Mouse (Mus musculus) central nervous system, embryonic 14 days (tissue): ENCODE measurements around the gene Psmc4. TPM values are rescaled to one million over a fixed set of nuclear protein-coding genes. Genes with fewer than 3 reads are reported as not detected.

ENCODE experiments used
- polyA plus RNA-seq: library from polyadenylated mRNA; depleted of rRNA; stranded (reverse); fragments of >200 nt; gene quantifications from 2 replicates; pipeline ENCODE4 v1.2.3, GENCODE M21; 2012; rRNA removed

The Psmc4 gene
- 249 and 270 TPM in 2 replicates for polyA plus RNA-seq

GRCm38 (mm10) chr7:28049476-28050409 lies at the start of gene Psmc4:
TSS of gene Psmc4 (minus strand) at chr7:28050101.

GRCm38 (mm10) chr7:28070531-28071298 lies 20.8 kb upstream of the Psmc4 start, which contains the start of gene Fcgbp:
TSS of gene Fcgbp (plus strand) at chr7:28071236.

GRCm38 (mm10) chr7:28013549-28014444 lies 36.1 kb downstream of the Psmc4 start, which contains the start of gene Zfp850:
TSS of gene Zfp850 (minus strand) at chr7:28014115.

Other genes with a start within 250 kb of the Psmc4 start
- gene Zfp626, start 242.9 kb downstream of the Psmc4 start, polyA plus RNA-seq = 3.3 and 4.0 TPM in 2 replicates
- 5.3 and 6.1 TPM in 2 replicates for gene Zfp59, start 211.5 kb downstream of the Psmc4 start, polyA plus RNA-seq
- gene Zfp607a, start 192.6 kb downstream of the Psmc4 start, polyA plus RNA-seq = 1.2 and 1.3 TPM in 2 replicates
- gene Zfp974, start 120.6 kb downstream of the Psmc4 start, polyA plus RNA-seq = 7.6 and 8.2 TPM in 2 replicates
- gene Zfp780b, start 70.9 kb downstream of the Psmc4 start, polyA plus RNA-seq = 7.2 and 7.5 TPM in 2 replicates
- 3.0 and 3.4 TPM in 2 replicates for gene Zfp850, start 36.0 kb downstream of the Psmc4 start, polyA plus RNA-seq
- 0.18 and 0.24 TPM in 2 replicates for gene Fcgbp, start 21.1 kb upstream of the Psmc4 start, polyA plus RNA-seq
- gene 9530053A07Rik, start 79.4 kb upstream of the Psmc4 start, polyA plus RNA-seq = 0.04 and 0.05 TPM in 2 replicates
- gene Fbl, start 119.6 kb upstream of the Psmc4 start, polyA plus RNA-seq = 244 and 245 TPM in 2 replicates
- gene Dyrk1b, start 129.4 kb upstream of the Psmc4 start, polyA plus RNA-seq = 34.0 and 36.4 TPM in 2 replicates
- 59.8 and 66.6 TPM in 2 replicates for gene Eid2, start 217.8 kb upstream of the Psmc4 start, polyA plus RNA-seq
- gene Eid2b, start 227.6 kb upstream of the Psmc4 start, polyA plus RNA-seq = 29.6 and 37.8 TPM in 2 replicates
- gene Selenov, start 241.1 kb upstream of the Psmc4 start, polyA plus RNA-seq = 0.65 and 0.87 TPM in 2 replicates